ENCODE assay signal across 9 mouse cellular contexts in genomic region chr13:119835320-119836056, GRCm38 (mm10). TPM values are rescaled to one million over a fixed set of nuclear protein-coding genes. Genes with fewer than 3 reads are reported as not detected.
A peak's percentile ranks its signal among the peaks of the same experiment; 100 is the strongest.
DNase-seq lines count a peak whose midpoint lies in the region; ATAC-seq and TF ChIP-seq lines count a peak whose summit lies in the region.
"Not testable (repeated sequence)": the region's sequence is repeated elsewhere in the genome, so short reads cannot be mapped to it uniquely, and the experiment has no call there.
"Had no signal": no experiment of that assay in that cellular context is flagged by ENCODE, and none has a peak within 500 bp of the region (broad histone marks: within the 10 kb centered on the region; RNA-seq: fewer than 3 reads in every experiment).

D13Ertd608e (plus strand) TSS chr13:119836006.

- not testable (repeated sequence) for H3K27ac ChIP-seq in bone marrow, adult 2 months (ENCODE audit: control insufficient read depth, insufficient read depth, low read depth, low read length, poor library complexity); embryonic facial prominence, embryonic 14.5 days (replicated peaks; ENCODE audit: low read depth, low read length); heart, embryonic 14.5 days (replicated peaks in 1 of 2; ENCODE audit: control insufficient read depth in 1 of 2, insufficient read depth in 1 of 2, low read depth in 2 of 2, low read length in 2 of 2); midbrain, embryonic 12.5 days (replicated peaks)

- ATAC-seq in embryonic facial prominence, embryonic 14.5 days (ENCODE audit: low read depth), result peak; percentile 53; the same call in 1 of the 2 replicates
- ATAC-seq in heart, embryonic 14.5 days (ENCODE audit: insufficient number of reproducible peaks, insufficient read depth, low FRiP score, low read depth), result not testable (repeated sequence)
- peak; percentile 38 for ATAC-seq in midbrain, embryonic 12.5 days (ENCODE audit: low FRiP score, low read depth)

- not testable (repeated sequence) for H3K36me3 ChIP-seq in embryonic facial prominence, embryonic 14.5 days (ENCODE audit: control insufficient read depth, insufficient read depth, low read length); heart, embryonic 14.5 days (ENCODE audit: control insufficient read depth, insufficient read depth, low read length); midbrain, embryonic 12.5 days

- TF ChIP-seq CTCF in bone marrow, adult 2 months (IDR thresholded peaks at IDR 0.05; ENCODE audit: control insufficient read depth, insufficient read depth, low read length), result peak; percentile 52

- TF ChIP-seq POLR2A in bone marrow, adult 2 months (IDR thresholded peaks at IDR 0.05; ENCODE audit: borderline replicate concordance, control insufficient read depth, low read depth, low read length), result not testable (repeated sequence)

- H3K4me3 ChIP-seq in bone marrow, adult 2 months (replicated peaks; ENCODE audit: control insufficient read depth, low read depth, low read length), result peak within 1 kb of the TSS; percentile 18
- peak within 1 kb of the TSS; percentile 18 for H3K4me3 ChIP-seq in embryonic facial prominence, embryonic 14.5 days (ENCODE audit: low read depth, low read length)
- peak within 1 kb of the TSS in 1 of 2 experiments; percentile 26; a peak in 1 of 4 replicates for H3K4me3 ChIP-seq in heart, embryonic 14.5 days (ENCODE audit: control insufficient read depth in 1 of 2, insufficient read depth in 1 of 2, low read depth in 1 of 2, low read length in 2 of 2)
- peak within 1 kb of the TSS; percentile 28 for H3K4me3 ChIP-seq in midbrain, embryonic 12.5 days

- H3K4me1 ChIP-seq in bone marrow, adult 2 months (ENCODE audit: control insufficient read depth, insufficient read depth, low read length); embryonic facial prominence, embryonic 14.5 days (ENCODE audit: control insufficient read depth, insufficient read depth, low read length); heart, embryonic 14.5 days (ENCODE audit: control insufficient read depth in 2 of 2, insufficient read depth in 2 of 2, low read length in 2 of 2); midbrain, embryonic 12.5 days: not testable (repeated sequence)

- WGBS in bone marrow, adult 2 months, result 12% methylated on average over 19 of the region's 25 CpGs
- 19% methylated on average over 17 of the region's 25 CpGs for WGBS in embryonic facial prominence, embryonic 14.5 days
- 11% methylated on average over 18 of the region's 25 CpGs for WGBS in heart, embryonic 14.5 days
- WGBS in midbrain, embryonic 12.5 days, result 13% methylated on average over 18 of the region's 25 CpGs

- H3K9ac ChIP-seq in embryonic facial prominence, embryonic 14.5 days (ENCODE audit: low read depth, low read length); heart, embryonic 14.5 days (ENCODE audit: low read length); midbrain, embryonic 12.5 days (replicated peaks): not testable (repeated sequence)

- H3K27me3 ChIP-seq in embryonic facial prominence, embryonic 14.5 days (replicated peaks; ENCODE audit: control insufficient read depth, insufficient read depth, low read length); heart, embryonic 14.5 days (ENCODE audit: control insufficient read depth, insufficient read depth, low read length): not testable (repeated sequence)
- H3K27me3 ChIP-seq in midbrain, embryonic 12.5 days, result peaks cover 17% of the 10 kb centered on the region

- H3K9me3 ChIP-seq in embryonic facial prominence, embryonic 14.5 days (ENCODE audit: control insufficient read depth, low read length); heart, embryonic 14.5 days (ENCODE audit: control insufficient read depth, low read length); midbrain, embryonic 12.5 days: not testable (repeated sequence)

- H3K4me2 ChIP-seq in embryonic facial prominence, embryonic 14.5 days (ENCODE audit: low read depth, low read length), result peak within 1 kb of the TSS; percentile 40
- H3K4me2 ChIP-seq in heart, embryonic 14.5 days (ENCODE audit: low read length), result peak within 1 kb of the TSS; percentile 40
- peak within 1 kb of the TSS; percentile 42 for H3K4me2 ChIP-seq in midbrain, embryonic 12.5 days (replicated peaks)

- DNase-seq in 416B (ENCODE audit: low read depth) (peak; percentile 17), liver (peak; percentile 32)
- peak; percentile 41 for DNase-seq in embryonic facial prominence, embryonic 14.5 days (ENCODE audit: low spot score)
- DNase-seq in kidney, adult 9 months, result peak; percentile 46
- DNase-seq in right cerebral cortex, postnatal 25 days, result peak; percentile 12

RNA-seq across cellular contexts. Expression of gene D13Ertd608e, which starts in this region (rescaled TPM):
- not detected in 2 replicates for polyA plus RNA-seq in bone marrow, adult 2 months (2011; ENCODE audit: insufficient read depth, insufficient read length, low replicate concordance, missing spikeins)
- polyA plus RNA-seq in embryonic facial prominence, embryonic 14.5 days (2014; fragmentation: Nextera tagmentation; extraction: Ambion mirVana), result not detected in 2 replicates
- polyA plus RNA-seq in heart, embryonic 14.5 days (2014; fragmentation: Nextera tagmentation; extraction: Ambion mirVana), result not detected in 2 replicates
- polyA plus RNA-seq in midbrain, embryonic 12.5 days (2016; fragmentation: Nextera tagmentation; extraction: Ambion mirVana), result not detected in 2 replicates
- polyA plus RNA-seq: frontal cortex, adult 2 months had no signal

Comparison
In these comparisons a context has a peak if more than half of its experiments do, and no peak if none do; other contexts are left out.
1. Peak in DNase-seq, ATAC-seq, H3K4me3 ChIP-seq and H3K4me2 ChIP-seq in embryonic facial prominence, embryonic 14.5 days; RNA of the gene not detected or under 1 TPM.
2. Peak in ATAC-seq, H3K4me3 ChIP-seq and H3K4me2 ChIP-seq in midbrain, embryonic 12.5 days; RNA of the gene not detected or under 1 TPM.